Mouse (Mus musculus): ENCODE data around the gene Pip5k1b. TPM values are rescaled to one million over a fixed set of nuclear protein-coding genes. Genes with fewer than 3 reads are reported as not detected.

Pip5k1b gene
- total RNA-seq, 1 experiment from 2014 or later: 13.7 TPM

GRCm38 (mm10) chr19:24526731-24527612 lies 28.7 kb downstream of the Pip5k1b start:
- peak; percentile 80 to 86 for ATAC-seq (replicated peaks in 1 of 2; ENCODE audit: insufficient read depth in 1 of 2, low FRiP score in 2 of 2, low TSS enrichment in 1 of 2, low read depth in 1 of 2, poor library complexity in 2 of 2, severe bottlenecking in 2 of 2)

DNA sequence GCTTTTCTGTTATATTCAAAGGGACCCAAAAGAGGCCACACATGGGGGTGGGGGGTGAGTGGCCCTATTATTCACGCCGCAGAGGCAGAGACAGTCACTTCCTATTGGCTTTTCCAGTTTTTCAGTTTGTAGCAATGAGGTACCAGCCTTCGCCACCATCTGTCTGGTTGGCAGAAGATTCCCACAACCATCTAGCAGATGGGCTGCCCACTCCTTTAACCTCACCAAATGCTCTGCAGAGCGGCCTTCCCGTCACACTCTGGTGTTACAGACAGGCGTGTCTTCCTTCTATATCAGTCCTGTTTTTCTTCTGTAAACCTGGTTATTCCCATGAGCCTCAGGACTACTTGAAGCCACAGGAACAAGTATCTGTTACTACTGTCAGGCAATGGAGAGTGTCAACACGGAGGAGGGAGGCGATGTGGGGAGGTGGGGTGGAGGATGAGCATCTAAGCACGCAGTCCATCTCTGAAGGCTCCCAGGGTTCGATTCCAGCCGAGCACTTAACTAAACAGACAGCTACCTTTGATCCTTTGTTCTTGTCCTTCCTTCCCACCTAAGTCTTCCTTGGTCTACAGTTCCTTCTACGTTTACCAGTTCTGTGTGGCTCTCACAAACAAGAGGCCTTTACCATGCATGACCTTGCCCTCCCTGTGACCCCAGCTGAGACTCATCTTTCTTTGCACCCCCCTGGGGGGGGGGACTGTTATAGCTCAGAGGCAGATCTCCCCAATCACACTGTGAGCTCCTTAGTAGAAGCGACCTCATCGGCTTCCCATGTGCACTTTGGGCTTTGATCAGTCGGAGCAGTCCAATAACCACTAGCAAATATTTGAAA lies 32.0 kb downstream of the Pip5k1b start:
- ATAC-seq (replicated peaks in 1 of 2; ENCODE audit: insufficient read depth in 1 of 2, low FRiP score in 2 of 2, low TSS enrichment in 1 of 2, low read depth in 1 of 2, poor library complexity in 2 of 2, severe bottlenecking in 2 of 2): no peak

DNA sequence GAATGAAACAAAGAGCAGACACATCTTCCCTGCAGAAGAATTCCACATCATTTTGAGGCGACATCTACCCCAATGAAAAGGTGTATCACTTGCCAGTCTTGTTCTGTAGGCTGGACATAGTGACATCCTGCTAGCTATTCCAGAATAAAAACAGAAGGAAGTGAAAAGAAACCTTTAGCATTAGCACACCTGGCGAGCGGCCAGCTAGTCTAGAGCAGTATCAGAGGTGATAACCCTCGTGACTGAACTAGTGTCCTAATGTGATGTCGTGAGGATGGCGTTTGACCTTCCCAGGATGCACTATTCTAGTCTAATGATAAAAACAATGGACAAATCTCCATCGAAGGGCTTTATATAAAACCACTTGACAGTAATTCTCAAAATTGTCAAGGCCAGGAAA lies 33.7 kb downstream of the Pip5k1b start:
- no peak for ATAC-seq (replicated peaks in 1 of 2; ENCODE audit: insufficient read depth in 1 of 2, low FRiP score in 2 of 2, low TSS enrichment in 1 of 2, low read depth in 1 of 2, poor library complexity in 2 of 2, severe bottlenecking in 2 of 2)

DNA sequence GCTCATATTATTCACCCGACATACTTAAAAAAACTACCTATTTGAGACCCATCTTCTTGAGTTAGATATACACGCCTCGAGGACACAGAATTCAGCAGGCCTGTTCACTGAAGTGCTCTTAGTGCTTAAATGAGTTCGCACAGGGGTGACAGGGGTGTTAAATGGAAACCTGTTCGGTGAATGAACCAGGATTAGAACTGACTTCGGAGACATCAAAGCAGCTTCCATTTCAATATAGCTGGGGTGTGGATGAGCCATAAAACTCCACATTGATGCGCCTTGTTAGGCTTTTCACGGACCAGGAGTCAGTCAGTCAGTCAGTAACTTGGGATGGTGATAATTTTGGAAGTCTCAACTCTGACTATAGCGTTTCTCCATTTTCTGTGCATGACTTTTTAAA lies 34.5 kb downstream of the Pip5k1b start:
- ATAC-seq (replicated peaks in 1 of 2; ENCODE audit: insufficient read depth in 1 of 2, low FRiP score in 2 of 2, low TSS enrichment in 1 of 2, low read depth in 1 of 2, poor library complexity in 2 of 2, severe bottlenecking in 2 of 2): no peak

GRCm38 (mm10) chr19:24519732-24520409 lies 35.8 kb downstream of the Pip5k1b start:
- no peak for ATAC-seq (replicated peaks in 1 of 2; ENCODE audit: insufficient read depth in 1 of 2, low FRiP score in 2 of 2, low TSS enrichment in 1 of 2, low read depth in 1 of 2, poor library complexity in 2 of 2, severe bottlenecking in 2 of 2)

GRCm38 (mm10) chr19:24518384-24518783 lies 37.3 kb downstream of the Pip5k1b start:
- ATAC-seq (replicated peaks in 1 of 2; ENCODE audit: insufficient read depth in 1 of 2, low FRiP score in 2 of 2, low TSS enrichment in 1 of 2, low read depth in 1 of 2, poor library complexity in 2 of 2, severe bottlenecking in 2 of 2): no peak

DNA sequence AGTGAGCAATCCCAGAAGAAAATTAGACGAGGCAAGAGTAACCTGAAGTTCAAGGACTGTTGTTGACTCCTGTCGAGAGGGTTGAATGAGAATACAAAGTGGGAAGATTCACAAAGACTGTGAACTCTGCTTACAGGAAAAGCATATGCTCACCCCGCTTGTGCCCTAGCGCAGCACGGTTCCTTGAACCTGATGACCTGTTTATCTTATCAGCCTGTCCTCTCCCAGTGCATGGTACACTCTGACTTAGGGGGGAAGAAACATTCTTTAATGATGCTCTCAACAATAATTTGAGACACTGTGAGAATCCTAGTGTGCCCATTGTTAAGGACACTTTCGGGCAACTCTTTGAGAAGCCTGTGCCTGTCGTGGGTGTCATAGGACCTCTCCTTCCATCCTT lies 38.6 kb downstream of the Pip5k1b start:
- ATAC-seq (replicated peaks in 1 of 2; ENCODE audit: insufficient read depth in 1 of 2, low FRiP score in 2 of 2, low TSS enrichment in 1 of 2, low read depth in 1 of 2, poor library complexity in 2 of 2, severe bottlenecking in 2 of 2): no peak

- ATAC-seq (replicated peaks in 1 of 2; ENCODE audit: insufficient read depth in 1 of 2, low FRiP score in 2 of 2, low TSS enrichment in 1 of 2, low read depth in 1 of 2, poor library complexity in 2 of 2, severe bottlenecking in 2 of 2): no peak
Measured at GRCm38 (mm10) chr19:24515941-24516340, 39.7 kb downstream of the Pip5k1b start.

DNA sequence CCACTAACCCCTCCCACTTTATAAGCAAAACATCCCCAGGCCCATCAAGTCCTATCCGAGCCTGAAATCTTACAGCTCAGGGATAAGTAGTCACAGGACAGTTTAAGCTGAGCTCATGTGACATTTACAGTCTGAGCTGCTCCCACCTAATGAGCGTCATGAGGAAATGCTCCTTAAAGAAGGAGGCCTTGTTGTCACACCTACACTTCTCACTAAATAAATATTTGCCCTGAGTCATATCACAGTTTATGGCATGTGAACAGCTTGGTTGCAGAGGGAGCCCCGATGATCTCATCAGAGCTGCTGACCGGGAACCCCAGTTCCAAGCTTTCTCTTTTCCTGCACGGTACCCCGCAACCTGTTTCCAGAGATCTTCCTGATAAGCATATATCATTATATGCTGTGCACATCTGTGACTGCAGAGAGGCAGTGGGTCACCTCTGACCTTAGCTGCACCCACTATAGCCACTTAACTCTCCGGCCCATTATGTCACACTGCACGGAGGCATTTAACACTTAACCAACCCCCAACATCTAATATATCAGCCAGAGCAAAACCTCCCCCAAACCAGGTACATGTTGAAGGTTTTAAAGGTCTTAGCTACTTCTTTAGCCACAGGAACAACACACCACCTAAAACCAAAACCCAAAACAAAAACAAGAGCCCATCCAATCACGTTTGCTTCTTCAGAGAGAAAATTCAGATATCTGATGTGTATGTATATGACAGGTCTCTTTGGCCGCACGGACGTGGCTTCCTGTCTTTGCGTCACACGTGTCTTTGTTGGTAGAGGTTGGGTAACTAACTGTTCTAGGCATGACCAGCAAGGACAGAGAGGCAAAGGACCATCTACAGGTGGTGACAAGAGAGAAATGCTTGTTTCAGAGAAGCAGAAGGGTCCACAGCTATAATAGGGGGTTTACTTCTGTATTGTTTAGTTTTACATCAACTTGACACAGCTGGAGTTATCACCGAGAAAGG lies 40.7 kb downstream of the Pip5k1b start:
- ATAC-seq (replicated peaks in 1 of 2; ENCODE audit: insufficient read depth in 1 of 2, low FRiP score in 2 of 2, low TSS enrichment in 1 of 2, low read depth in 1 of 2, poor library complexity in 2 of 2, severe bottlenecking in 2 of 2): no peak

- ATAC-seq (replicated peaks in 1 of 2; ENCODE audit: insufficient read depth in 1 of 2, low FRiP score in 2 of 2, low TSS enrichment in 1 of 2, low read depth in 1 of 2, poor library complexity in 2 of 2, severe bottlenecking in 2 of 2): peak in 1 of 2 experiments; percentile 45; a peak in 1 of 4 replicates
Measured at GRCm38 (mm10) chr19:24513105-24513843, 42.4 kb downstream of the Pip5k1b start.

DNA sequence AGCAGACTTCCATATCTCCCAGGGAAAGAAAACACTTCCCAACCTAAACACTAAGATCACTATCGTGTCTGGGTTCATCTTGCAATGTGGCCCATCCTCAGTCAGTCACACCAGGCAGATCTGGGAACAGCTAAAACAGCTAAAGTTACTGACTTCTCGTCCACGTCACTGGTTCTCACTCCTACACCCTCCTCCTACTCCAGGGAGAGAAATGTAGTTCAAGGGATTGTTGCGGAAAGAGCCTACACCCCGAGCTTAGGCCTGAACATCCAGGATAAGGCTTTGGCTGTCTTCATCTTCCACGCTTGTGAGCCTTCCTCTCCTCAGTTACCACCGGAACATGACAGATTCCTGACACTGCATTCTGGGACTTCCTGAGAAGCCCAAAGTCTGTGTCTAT lies 43.7 kb downstream of the Pip5k1b start:
- no peak for ATAC-seq (replicated peaks in 1 of 2; ENCODE audit: insufficient read depth in 1 of 2, low FRiP score in 2 of 2, low TSS enrichment in 1 of 2, low read depth in 1 of 2, poor library complexity in 2 of 2, severe bottlenecking in 2 of 2)

- ATAC-seq (replicated peaks in 1 of 2; ENCODE audit: insufficient read depth in 1 of 2, low FRiP score in 2 of 2, low TSS enrichment in 1 of 2, low read depth in 1 of 2, poor library complexity in 2 of 2, severe bottlenecking in 2 of 2): no peak
Measured at GRCm38 (mm10) chr19:24509391-24509790, 46.3 kb downstream of the Pip5k1b start.

- no peak for ATAC-seq (replicated peaks in 1 of 2; ENCODE audit: insufficient read depth in 1 of 2, low FRiP score in 2 of 2, low TSS enrichment in 1 of 2, low read depth in 1 of 2, poor library complexity in 2 of 2, severe bottlenecking in 2 of 2)
Measured at GRCm38 (mm10) chr19:24508087-24508767, 47.4 kb downstream of the Pip5k1b start.

- ATAC-seq (replicated peaks in 1 of 2; ENCODE audit: insufficient read depth in 1 of 2, low FRiP score in 2 of 2, low TSS enrichment in 1 of 2, low read depth in 1 of 2, poor library complexity in 2 of 2, severe bottlenecking in 2 of 2): no peak
Measured at GRCm38 (mm10) chr19:24502736-24503421, 52.8 kb downstream of the Pip5k1b start.

DNA sequence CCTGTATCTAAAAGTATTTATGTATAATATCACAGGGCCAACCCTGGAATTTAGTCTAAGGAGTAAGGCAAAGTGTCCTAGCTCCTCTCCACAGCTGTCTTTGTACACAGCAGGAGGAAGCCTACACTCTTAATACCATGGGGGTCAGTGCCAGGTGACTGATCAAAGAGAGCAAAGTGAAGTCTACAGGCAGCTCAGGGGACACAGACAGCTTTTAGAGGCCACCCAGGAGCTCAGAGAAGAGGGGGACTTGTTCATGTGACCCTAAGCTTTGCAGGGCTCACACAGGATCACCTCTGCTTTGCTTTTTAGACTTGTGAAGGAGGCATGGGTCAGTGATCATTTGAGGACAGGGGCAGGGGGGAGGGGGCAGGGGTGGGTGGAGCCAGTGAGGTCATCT lies 54.1 kb downstream of the Pip5k1b start:
- no peak for ATAC-seq (replicated peaks in 1 of 2; ENCODE audit: insufficient read depth in 1 of 2, low FRiP score in 2 of 2, low TSS enrichment in 1 of 2, low read depth in 1 of 2, poor library complexity in 2 of 2, severe bottlenecking in 2 of 2)
